Mouse (Mus musculus) gastrocnemius, postnatal 10 days (tissue): Measurements from ENCODE around the gene Foxk2. TPM values are rescaled to one million over a fixed set of nuclear protein-coding genes. Genes with fewer than 3 reads are reported as not detected.

Experiments
- total RNA-seq, 2 experiments: library from RNA; stranded (reverse); gene quantifications; 2 replicates each; pipeline ENCODE4 v1.2.3; 2021

Gene Foxk2
- total RNA-seq, 2 experiments from 2014 or later: 23.4 to 29.1 TPM

Other genes starting within 250 kb of the Foxk2 start
- not detected for gene Cd7, start 220.6 kb upstream of the Foxk2 start, total RNA-seq
- not detected for gene Sectm1b, start 196.4 kb upstream of the Foxk2 start, total RNA-seq
- under 1 TPM in 1 of 2 experiments, not detected in 1; 0.14 TPM for gene Sectm1a, start 178.8 kb upstream of the Foxk2 start, total RNA-seq
- not detected for gene Tex19.2, start 141.3 kb upstream of the Foxk2 start, total RNA-seq
- gene Tex19.1, start 113.8 kb upstream of the Foxk2 start, total RNA-seq: under 1 TPM in 1 of 2 experiments, not detected in 1; 0.14 TPM
- 1 to 10 TPM; 2.2 to 3.2 TPM for gene Uts2r, start 99.7 kb upstream of the Foxk2 start, total RNA-seq
- 10 to 100 TPM in 1 of 2 experiments, 1 to 10 TPM in 1; 8.6 to 10.3 TPM for gene Hexdc, start 55.6 kb upstream of the Foxk2 start, total RNA-seq
- 10 to 100 TPM; 13.2 to 13.5 TPM for gene Ogfod3, start 55.3 kb upstream of the Foxk2 start, total RNA-seq
- gene Cybc1, start 30.7 kb upstream of the Foxk2 start, total RNA-seq: 1 to 10 TPM; 6.3 to 7.2 TPM
- 10 to 100 TPM; 36.5 to 41.6 TPM for gene Narf, start 22.7 kb upstream of the Foxk2 start, total RNA-seq
- gene Wdr45b, start 94.5 kb downstream of the Foxk2 start, total RNA-seq: 10 to 100 TPM; 40.7 to 45.4 TPM
- gene Rab40b, start 128.3 kb downstream of the Foxk2 start, total RNA-seq: 10 to 100 TPM; 23.8 to 27.4 TPM
- gene Fn3krp, start 161.4 kb downstream of the Foxk2 start, total RNA-seq: 1 to 10 TPM; 6.1 to 8.1 TPM
- 1 to 10 TPM; 5.0 to 7.6 TPM for gene Fn3k, start 174.9 kb downstream of the Foxk2 start, total RNA-seq
- 10 to 100 TPM; 18.4 to 18.8 TPM for gene Tbcd, start 192.0 kb downstream of the Foxk2 start, total RNA-seq